Mouse (Mus musculus) liver, adult (tissue): ENCODE data around the gene Nrg4.

Experiments used
- GATA4 ChIP-seq: IDR thresholded peaks from 2 replicates; pipeline ENCODE4 v1.6.1; 2014; ENCODE audit warnings: mild to moderate bottlenecking, low read length; ENCODE audit not compliant: insufficient replicate concordance

The Nrg4 gene

DNA sequence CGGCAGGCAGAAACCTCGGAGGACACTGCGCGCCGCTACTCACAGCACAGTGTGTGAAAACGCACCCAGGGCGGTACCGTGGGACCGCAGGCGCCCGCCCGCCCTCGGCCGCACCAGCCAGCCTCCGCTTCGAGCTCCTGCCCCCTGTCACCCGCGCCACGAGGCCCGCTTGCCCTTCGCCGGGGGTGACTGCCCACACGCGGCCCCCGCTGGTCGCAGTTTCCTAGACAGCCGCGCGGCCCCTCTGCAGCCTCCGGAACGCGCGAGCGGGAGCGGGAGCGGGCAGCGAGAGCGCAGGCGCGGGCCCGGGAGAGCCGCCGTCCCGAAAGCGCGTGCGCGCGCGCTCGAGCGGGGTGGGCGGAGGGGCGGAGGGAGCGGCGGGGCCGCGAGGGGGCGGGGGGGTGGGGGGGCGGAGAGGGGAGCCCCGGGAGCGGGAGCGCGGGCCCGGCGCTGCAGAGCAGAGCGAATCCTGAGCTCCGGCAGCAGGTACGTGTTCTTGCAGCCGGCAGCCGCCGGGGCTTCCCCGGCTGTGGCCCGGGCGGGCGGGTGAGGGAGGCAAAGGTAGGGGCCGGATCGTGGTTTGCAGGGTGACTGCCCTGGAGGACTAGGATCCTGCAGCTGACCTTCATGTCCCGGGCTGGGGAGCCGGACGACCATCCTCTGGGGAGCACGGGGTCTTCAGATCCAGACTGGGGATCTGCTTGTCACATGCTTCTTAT lies at the start of gene Nrg4, which contains the start of gene Tmem266:
Gene Nrg4 (minus strand): TSS at position 330 of the 719 bp plus-strand sequence.
Gene Tmem266 (plus strand): TSS at position 399 of the 719 bp plus-strand sequence.
- TF ChIP-seq GATA4, result no peak

GRCm38 (mm10) chr9:55371908-55372307 lies 45.3 kb upstream of the Nrg4 start:
- no peak for TF ChIP-seq GATA4

GRCm38 (mm10) chr9:55368011-55368410 lies 41.4 kb upstream of the Nrg4 start:
- TF ChIP-seq GATA4, result no peak

DNA sequence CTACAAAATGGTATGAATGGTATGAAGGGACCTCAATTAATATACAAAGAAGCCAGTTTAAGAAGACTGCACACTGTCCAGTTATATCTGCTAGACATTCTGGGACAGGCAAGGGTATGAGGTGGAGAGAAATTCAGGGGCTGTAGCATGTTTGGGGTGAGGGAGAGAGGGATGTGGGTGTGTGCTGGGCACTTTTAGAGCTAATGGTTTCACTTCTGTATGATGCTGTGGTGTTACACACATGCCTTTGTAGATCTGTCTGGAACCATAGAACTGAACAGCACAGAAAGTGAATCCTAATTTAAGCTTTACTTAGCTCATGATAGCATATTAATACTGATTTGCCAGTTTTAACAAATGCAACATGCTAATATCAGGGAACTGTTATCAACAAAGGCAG lies 37.1 kb upstream of the Nrg4 start:
- TF ChIP-seq GATA4, result no peak

DNA sequence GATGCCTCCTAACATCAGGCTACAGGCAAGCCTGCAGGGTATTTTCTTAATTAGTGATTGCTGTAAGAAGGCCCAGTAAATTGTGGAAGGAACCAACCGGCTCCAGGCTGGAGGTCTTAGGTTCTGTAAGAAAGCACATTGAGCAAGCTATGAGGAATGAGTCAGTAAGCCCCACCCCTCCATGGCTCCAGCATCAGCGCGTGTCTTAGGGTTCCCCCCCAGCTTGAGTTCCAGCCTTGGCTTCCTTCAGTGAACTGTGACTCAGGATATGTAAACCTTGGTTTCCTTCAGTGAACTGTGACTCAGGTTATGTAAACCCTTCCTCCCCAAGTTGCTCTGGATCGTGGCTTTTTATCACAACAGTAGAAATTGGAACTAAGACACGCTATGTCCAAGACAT lies 35.3 kb upstream of the Nrg4 start:
- no peak for TF ChIP-seq GATA4

- TF ChIP-seq GATA4, result no peak
Measured at GRCm38 (mm10) chr9:55360861-55361260, 34.2 kb upstream of the Nrg4 start.

DNA sequence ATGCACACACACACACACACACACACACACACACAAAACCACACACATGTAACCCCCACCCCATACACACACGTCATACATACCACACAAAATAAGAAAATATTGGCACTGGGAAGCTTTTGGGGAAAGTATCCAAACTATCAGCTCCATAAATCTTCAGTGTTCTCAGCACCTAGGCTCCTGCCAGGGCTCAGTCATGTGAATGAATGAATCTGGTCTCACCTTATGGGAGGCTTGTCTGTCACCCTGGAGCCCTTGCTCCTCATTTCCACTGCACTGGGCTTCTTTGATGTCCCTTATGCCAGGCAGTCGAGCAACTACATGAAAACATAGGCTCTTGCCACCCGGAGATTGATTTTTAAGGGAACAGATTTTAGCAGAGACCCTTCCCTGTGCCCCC lies 33.7 kb upstream of the Nrg4 start:
- no peak for TF ChIP-seq GATA4

DNA sequence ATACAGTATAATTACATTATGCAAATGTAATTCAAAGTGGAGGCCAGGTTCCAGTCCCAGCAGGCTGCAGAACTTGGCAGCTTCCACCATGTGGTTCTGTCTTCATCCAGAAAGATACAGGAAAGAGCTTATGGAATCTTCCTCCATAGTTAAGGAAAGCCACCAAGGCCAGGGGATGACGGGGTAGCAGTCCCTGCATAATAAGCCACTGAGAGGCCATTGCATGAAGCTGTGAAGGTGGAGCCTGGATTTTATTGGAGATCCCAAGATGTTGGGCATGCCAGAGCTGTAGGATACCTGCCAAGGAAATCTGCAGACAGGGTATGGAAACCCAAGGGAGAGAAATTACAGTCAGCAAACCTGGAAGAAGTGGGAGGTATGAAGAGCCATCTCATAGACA lies 30.5 kb upstream of the Nrg4 start:
- TF ChIP-seq GATA4, result no peak

DNA sequence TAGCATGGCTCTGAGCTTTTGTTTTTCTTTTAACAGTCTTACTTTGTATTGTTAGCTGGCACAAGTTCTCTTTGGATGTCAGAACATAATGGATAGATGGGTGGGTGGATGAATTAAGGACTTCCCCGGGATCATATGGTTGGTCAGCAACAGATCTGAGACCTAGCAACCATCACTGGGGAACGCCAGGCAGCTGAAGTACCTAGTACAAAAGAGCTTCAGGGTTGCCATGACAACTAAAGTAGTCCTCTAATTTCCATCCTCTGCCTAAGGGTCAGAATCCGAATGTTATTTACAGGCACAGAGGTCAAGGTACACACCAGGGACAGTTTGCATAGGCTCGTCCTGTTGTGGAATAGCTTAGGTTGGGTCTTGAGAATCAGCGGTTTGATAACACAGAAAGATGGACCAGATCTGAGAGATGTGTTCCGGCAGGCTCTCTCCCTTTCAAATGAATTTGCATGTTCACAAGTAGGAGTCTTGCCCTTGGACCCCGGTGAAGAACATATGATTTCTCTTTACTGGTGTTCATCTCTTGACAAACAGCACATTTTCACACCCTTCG lies 28.7 kb upstream of the Nrg4 start:
- no peak for TF ChIP-seq GATA4

DNA sequence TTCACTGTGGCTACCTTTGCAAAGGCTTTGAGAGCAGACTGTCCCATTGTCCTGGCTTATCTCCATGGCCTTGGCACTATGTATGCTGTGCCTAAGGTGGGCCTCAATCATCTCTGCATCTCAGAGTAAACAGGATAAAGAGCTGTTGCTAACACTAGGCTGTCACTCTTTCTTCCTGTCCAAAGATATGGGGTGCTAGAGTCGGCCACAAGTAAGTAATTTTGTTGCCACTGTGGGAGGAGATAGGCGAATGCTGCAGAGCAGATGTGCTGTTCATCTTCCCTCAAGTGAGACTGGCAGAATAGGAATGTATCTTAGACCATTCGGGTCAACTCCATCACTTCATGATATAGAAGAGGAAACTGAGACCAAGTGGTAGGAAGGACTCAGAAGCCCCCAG lies 28.0 kb upstream of the Nrg4 start:
- TF ChIP-seq GATA4, result no peak

- no peak for TF ChIP-seq GATA4
Measured at GRCm38 (mm10) chr9:55348664-55349063, 22.0 kb upstream of the Nrg4 start.

DNA sequence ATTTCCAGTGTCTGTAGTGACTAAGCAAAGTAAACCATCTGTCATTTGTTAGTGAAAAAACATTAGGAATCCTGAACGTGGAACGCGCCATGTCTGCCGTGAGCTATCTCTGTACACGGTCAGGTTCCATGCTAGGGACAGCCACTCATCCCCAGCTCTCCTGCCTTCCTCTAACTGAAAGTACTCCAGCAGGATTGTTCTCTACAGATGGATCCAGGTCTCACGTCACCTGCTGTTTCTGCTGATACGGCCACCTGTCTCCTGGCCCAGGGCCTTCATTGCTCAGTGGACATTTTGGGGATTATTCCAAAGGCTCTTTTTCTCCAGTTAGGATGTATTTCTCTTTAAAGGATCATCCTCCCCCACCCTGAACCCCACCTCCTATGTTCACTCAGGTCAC lies 18.7 kb upstream of the Nrg4 start:
- TF ChIP-seq GATA4, result no peak

GRCm38 (mm10) chr9:55344165-55344564 lies 17.5 kb upstream of the Nrg4 start:
- no peak for TF ChIP-seq GATA4

DNA sequence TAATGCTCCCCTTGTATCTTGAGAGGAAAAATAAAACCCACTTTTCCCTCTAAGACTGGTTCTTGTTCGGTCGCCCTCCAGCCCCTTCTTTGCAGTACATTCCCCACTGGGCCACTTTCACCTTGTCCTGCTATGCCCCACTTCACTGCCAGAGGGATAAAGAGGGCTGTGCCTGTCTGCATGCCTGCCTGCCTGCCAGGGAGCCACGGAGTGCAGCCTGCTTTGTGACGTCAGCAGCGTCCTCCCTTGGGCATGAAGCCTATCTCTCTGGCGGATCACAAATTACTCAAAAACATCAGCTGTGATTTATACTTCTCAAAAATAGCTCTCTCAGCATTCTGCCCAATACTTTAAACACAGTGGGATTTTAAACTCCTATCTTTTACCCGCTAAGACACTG lies 6.3 kb upstream of the Nrg4 start:
- TF ChIP-seq GATA4, result peak; percentile 99

DNA sequence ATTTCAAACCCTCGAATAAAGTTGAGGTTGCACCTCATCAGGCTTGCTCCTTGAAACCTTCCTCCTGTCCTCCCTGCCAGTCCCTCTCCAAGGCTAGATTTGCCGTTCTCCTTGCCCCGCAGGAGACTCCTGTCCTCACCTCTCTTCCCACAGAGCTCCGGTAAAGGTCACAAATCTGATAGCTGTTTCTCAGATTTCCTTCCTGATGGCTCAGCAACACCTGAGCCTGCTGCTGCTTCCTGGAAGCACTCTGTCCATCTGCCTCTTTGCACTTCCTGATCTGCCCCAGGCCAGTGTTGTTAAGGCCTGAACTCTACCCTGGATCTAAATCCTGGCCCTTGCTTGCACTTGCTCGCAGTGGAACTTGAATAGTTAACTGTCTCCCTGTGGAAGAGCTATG lies 5.8 kb upstream of the Nrg4 start:
- no peak for TF ChIP-seq GATA4

GRCm38 (mm10) chr9:55329401-55329800 lies 2.8 kb upstream of the Nrg4 start:
- TF ChIP-seq GATA4, result no peak
